Mouse (Mus musculus): ENCODE results near the gene Retnlb. TPM values are rescaled to one million over a fixed set of nuclear protein-coding genes. Genes with fewer than 3 reads are reported as not detected.
"Not testable (repeated sequence)": the region's sequence is repeated elsewhere in the genome, so short reads cannot be mapped to it uniquely, and the experiment has no call there.

Retnlb gene
- total RNA-seq, 2 experiments from 2014 or later = not detected

- ATAC-seq (replicated peaks; ENCODE audit: low FRiP score, low TSS enrichment, poor library complexity, severe bottlenecking) = not testable (repeated sequence)
Observed at GRCm38 (mm10) chr16:48865004-48865403, 48.3 kb downstream of the Retnlb start.

GRCm38 (mm10) chr16:48867690-48868089, 51.0 kb downstream of the Retnlb start:
- ATAC-seq (replicated peaks; ENCODE audit: low FRiP score, low TSS enrichment, poor library complexity, severe bottlenecking) = no peak

Other genes starting within 250 kb of the Retnlb start
- 0.33 and 2.9 TPM in 2 replicates for gene Trat1, start 44.8 kb upstream of the Retnlb start, total RNA-seq (2014; fragmentation: Nextera tagmentation)
- 1.3 and 3.5 TPM in 2 replicates for gene Trat1, start 44.8 kb upstream of the Retnlb start, total RNA-seq (2017)
- not detected in 2 replicates for gene Retnla, start 25.7 kb downstream of the Retnlb start, total RNA-seq (2014; fragmentation: Nextera tagmentation)
- not detected in 2 replicates for gene Retnla, start 25.7 kb downstream of the Retnlb start, total RNA-seq (2017)
- gene Retnlg, start 55.8 kb downstream of the Retnlb start, total RNA-seq (2014; fragmentation: Nextera tagmentation) = 8.7 TPM in 1 of 2 replicates, not detected in the other
- gene Retnlg, start 55.8 kb downstream of the Retnlb start, total RNA-seq (2017) = 2.9 TPM in 1 of 2 replicates, not detected in the other
- 27.4 and 29.4 TPM in 2 replicates for gene Dzip3, start 177.3 kb downstream of the Retnlb start, total RNA-seq (2014; fragmentation: Nextera tagmentation)
- 30.4 and 36.9 TPM in 2 replicates for gene Dzip3, start 177.3 kb downstream of the Retnlb start, total RNA-seq (2017)
- gene Cip2a, start 177.3 kb downstream of the Retnlb start, total RNA-seq (2014; fragmentation: Nextera tagmentation) = 38.4 and 49.3 TPM in 2 replicates
- 87.4 and 92.6 TPM in 2 replicates for gene Cip2a, start 177.3 kb downstream of the Retnlb start, total RNA-seq (2017)
- gene Myh15, start 240.6 kb downstream of the Retnlb start, total RNA-seq (2014; fragmentation: Nextera tagmentation) = 0.40 TPM in 1 of 2 replicates, not detected in the other
- not detected in 2 replicates for gene Myh15, start 240.6 kb downstream of the Retnlb start, total RNA-seq (2017)